Mouse (Mus musculus): ENCODE results near the gene Ano6. TPM values are rescaled to one million over a fixed set of nuclear protein-coding genes. Genes with fewer than 3 reads are reported as not detected.

The Ano6 gene
- polyA plus RNA-seq, 1 experiment from 2014 or later = 52.2 TPM

GRCm38 (mm10) chr15:95801261-95801979 lies 10.8 kb downstream of the Ano6 start:
- H3K4me3 ChIP-seq = no peak overlapping the region
- ATAC-seq (ENCODE audit: insufficient number of reproducible peaks, insufficient read depth, low FRiP score, low TSS enrichment) = no peak
- H3K4me2 ChIP-seq (replicated peaks) = no peak overlapping the region
- H3K36me3 ChIP-seq = no peaks in the 10 kb centered on the region; the same call in 1 of the 2 replicates
- H3K27me3 ChIP-seq = no peaks in the 10 kb centered on the region
- 81% methylated on average over 21 of the region's 21 CpGs for WGBS
- H3K9ac ChIP-seq = no peak overlapping the region
- peaks cover 31% of the 10 kb centered on the region for H3K4me1 ChIP-seq
- H3K9me3 ChIP-seq = no peaks in the 10 kb centered on the region
- H3K27ac ChIP-seq = no peak overlapping the region

GRCm38 (mm10) chr15:95802140-95802539 lies 11.5 kb downstream of the Ano6 start:
- H3K27me3 ChIP-seq = no peaks in the 10 kb centered on the region
- no peak overlapping the region for H3K27ac ChIP-seq
- no peak overlapping the region for H3K4me3 ChIP-seq
- no peak overlapping the region for H3K4me2 ChIP-seq (replicated peaks)
- no peak overlapping the region for H3K9ac ChIP-seq
- 89% methylated on average over 6 of the region's 6 CpGs for WGBS
- peaks cover 31% of the 10 kb centered on the region for H3K4me1 ChIP-seq
- H3K36me3 ChIP-seq = no peaks in the 10 kb centered on the region; the same call in 1 of the 2 replicates
- ATAC-seq (ENCODE audit: insufficient number of reproducible peaks, insufficient read depth, low FRiP score, low TSS enrichment) = no peak
- H3K9me3 ChIP-seq = no peaks in the 10 kb centered on the region

- H3K4me2 ChIP-seq (replicated peaks) = no peak overlapping the region
- no peaks in the 10 kb centered on the region for H3K9me3 ChIP-seq
- 53% methylated on average over 2 of the region's 2 CpGs for WGBS
- no peaks in the 10 kb centered on the region; the same call in 1 of the 2 replicates for H3K36me3 ChIP-seq
- H3K9ac ChIP-seq = no peak overlapping the region
- H3K27me3 ChIP-seq = no peaks in the 10 kb centered on the region
- H3K4me1 ChIP-seq = peaks cover 28% of the 10 kb centered on the region
- H3K4me3 ChIP-seq = no peak overlapping the region
- H3K27ac ChIP-seq = no peak overlapping the region
- ATAC-seq (ENCODE audit: insufficient number of reproducible peaks, insufficient read depth, low FRiP score, low TSS enrichment) = no peak
Observed at GRCm38 (mm10) chr15:95802762-95803161, 12.1 kb downstream of the Ano6 start.

- no peaks in the 10 kb centered on the region for H3K9me3 ChIP-seq
Observed at GRCm38 (mm10) chr15:95803484-95803883, 12.8 kb downstream of the Ano6 start.

GRCm38 (mm10) chr15:95804255-95804654 lies 13.6 kb downstream of the Ano6 start:
- Histone ChIP-seq H3K4me1 (peaks cover 28% of the 10 kb centered on the region), H3K4me3 (no peak overlapping the region), H3K9me3 (no peaks in the 10 kb centered on the region), H3K36me3 (no peaks in the 10 kb centered on the region; the same call in 1 of the 2 replicates), H3K4me2 (replicated peaks) (no peak overlapping the region), H3K27ac (peak overlapping the region; percentile 74), H3K27me3 (no peaks in the 10 kb centered on the region), H3K9ac (no peak overlapping the region)
- peak; percentile 65; the same call in 1 of the 2 replicates for ATAC-seq (ENCODE audit: insufficient number of reproducible peaks, insufficient read depth, low FRiP score, low TSS enrichment)
- 26% methylated on average over 7 of the region's 7 CpGs for WGBS

More at GRCm38 (mm10) chr15:95803484-95803883, 12.8 kb downstream of the Ano6 start:
- H3K4me1 ChIP-seq = peaks cover 28% of the 10 kb centered on the region
- H3K36me3 ChIP-seq = no peaks in the 10 kb centered on the region; the same call in 1 of the 2 replicates
- H3K4me3 ChIP-seq = no peak overlapping the region
- no peak overlapping the region for H3K4me2 ChIP-seq (replicated peaks)
- 84% methylated on average over 3 of the region's 3 CpGs for WGBS
- no peaks in the 10 kb centered on the region for H3K27me3 ChIP-seq
- H3K27ac ChIP-seq = no peak overlapping the region
- no peak overlapping the region for H3K9ac ChIP-seq
- no peak for ATAC-seq (ENCODE audit: insufficient number of reproducible peaks, insufficient read depth, low FRiP score, low TSS enrichment)

GRCm38 (mm10) chr15:95805022-95805471 lies 14.4 kb downstream of the Ano6 start:
- ATAC-seq (ENCODE audit: insufficient number of reproducible peaks, insufficient read depth, low FRiP score, low TSS enrichment) = no peak
- H3K9ac ChIP-seq = no peak overlapping the region
- no peak overlapping the region for H3K4me3 ChIP-seq
- H3K27ac ChIP-seq = peak overlapping the region; percentile 74
- no peaks in the 10 kb centered on the region for H3K9me3 ChIP-seq
- H3K4me1 ChIP-seq = peaks cover 28% of the 10 kb centered on the region
- no peaks in the 10 kb centered on the region for H3K27me3 ChIP-seq
- WGBS = 46% methylated on average over 5 of the region's 5 CpGs
- H3K36me3 ChIP-seq = no peaks in the 10 kb centered on the region; the same call in 1 of the 2 replicates
- H3K4me2 ChIP-seq (replicated peaks) = no peak overlapping the region

- no peaks in the 10 kb centered on the region for H3K27me3 ChIP-seq
- peaks cover 7% of the 10 kb centered on the region for H3K36me3 ChIP-seq
- no peak for ATAC-seq (ENCODE audit: insufficient number of reproducible peaks, insufficient read depth, low FRiP score, low TSS enrichment)
- H3K4me1 ChIP-seq = peaks cover 18% of the 10 kb centered on the region
- no peak overlapping the region for H3K9ac ChIP-seq
- 75% methylated on average over 3 of the region's 3 CpGs for WGBS
- H3K4me3 ChIP-seq = no peak overlapping the region
- H3K4me2 ChIP-seq (replicated peaks) = no peak overlapping the region
- H3K27ac ChIP-seq = no peak overlapping the region
- no peaks in the 10 kb centered on the region for H3K9me3 ChIP-seq
Observed at GRCm38 (mm10) chr15:95807908-95808307, 17.3 kb downstream of the Ano6 start.

- no peak overlapping the region for H3K4me3 ChIP-seq
- H3K9me3 ChIP-seq = no peaks in the 10 kb centered on the region
- no peaks in the 10 kb centered on the region for H3K27me3 ChIP-seq
- peaks cover 7% of the 10 kb centered on the region for H3K36me3 ChIP-seq
- 90% methylated on average over 4 of the region's 4 CpGs for WGBS
- H3K27ac ChIP-seq = no peak overlapping the region
- H3K4me1 ChIP-seq = no peaks in the 10 kb centered on the region; the same call in 1 of the 2 replicates
- H3K4me2 ChIP-seq (replicated peaks) = no peak overlapping the region
- H3K9ac ChIP-seq = no peak overlapping the region
- no peak for ATAC-seq (ENCODE audit: insufficient number of reproducible peaks, insufficient read depth, low FRiP score, low TSS enrichment)
Observed at GRCm38 (mm10) chr15:95810357-95810761, 19.7 kb downstream of the Ano6 start.

- H3K27me3 ChIP-seq = no peaks in the 10 kb centered on the region
- no peak overlapping the region for H3K4me2 ChIP-seq (replicated peaks)
- no peaks in the 10 kb centered on the region for H3K4me1 ChIP-seq
- no peaks in the 10 kb centered on the region for H3K9me3 ChIP-seq
- WGBS = 96% methylated on average over 8 of the region's 8 CpGs
- H3K36me3 ChIP-seq = peaks cover 7% of the 10 kb centered on the region
- no peak overlapping the region for H3K4me3 ChIP-seq
- no peak overlapping the region for H3K27ac ChIP-seq
- no peak for ATAC-seq (ENCODE audit: insufficient number of reproducible peaks, insufficient read depth, low FRiP score, low TSS enrichment)
- H3K9ac ChIP-seq = no peak overlapping the region
Observed at GRCm38 (mm10) chr15:95812821-95813571, 22.4 kb downstream of the Ano6 start.

- Histone ChIP-seq H3K9me3 (no peaks in the 10 kb centered on the region), H3K4me1 (no peaks in the 10 kb centered on the region), H3K4me3 (no peak overlapping the region), H3K27me3 (no peaks in the 10 kb centered on the region), H3K36me3 (no peaks in the 10 kb centered on the region; the same call in 1 of the 2 replicates), H3K4me2 (replicated peaks) (no peak overlapping the region), H3K27ac (no peak overlapping the region), H3K9ac (no peak overlapping the region)
- 76% methylated on average over 3 of the region's 3 CpGs for WGBS
- ATAC-seq (ENCODE audit: insufficient number of reproducible peaks, insufficient read depth, low FRiP score, low TSS enrichment) = no peak
Observed at GRCm38 (mm10) chr15:95817501-95817900, 26.9 kb downstream of the Ano6 start.

- Histone ChIP-seq H3K9me3 (no peaks in the 10 kb centered on the region), H3K4me1 (0 out of 2 replicates have a peak, but pooled peaks cover 7% of the 10 kb centered on the region), H3K4me2 (replicated peaks) (no peak overlapping the region), H3K27ac (no peak overlapping the region), H3K4me3 (no peak overlapping the region), H3K27me3 (no peaks in the 10 kb centered on the region), H3K36me3 (no peaks in the 10 kb centered on the region), H3K9ac (no peak overlapping the region)
- 84% methylated on average over 9 of the region's 9 CpGs for WGBS
- no peak for ATAC-seq (ENCODE audit: insufficient number of reproducible peaks, insufficient read depth, low FRiP score, low TSS enrichment)
Observed at GRCm38 (mm10) chr15:95819249-95820035, 28.8 kb downstream of the Ano6 start.

Data from embryonic facial prominence, embryonic 12.5 days (tissue).